Mouse (Mus musculus) limb, embryonic 12.5 days (tissue): ENCODE measurements around the gene Akap13. TPM values are rescaled to one million over a fixed set of nuclear protein-coding genes. Genes with fewer than 3 reads are reported as not detected.

ENCODE experiments used
- ATAC-seq: fragments of 200-750 bp; cut with Nextera tagmentation; 2 replicates; pipeline ENCODE4 v1.8.0; 2017; ENCODE audit warnings: low read depth, moderate TSS enrichment; ENCODE audit not compliant: insufficient number of reproducible peaks, insufficient read depth, low FRiP score, low TSS enrichment
- H3K27ac ChIP-seq: fragments of 300-500 bp; sonication (generic); 2 replicates; pipeline ENCODE4 v1.5.1; 2016; ENCODE audit warnings: mild to moderate bottlenecking, moderate library complexity
- H3K27me3 ChIP-seq: fragments of 300-500 bp; sonication (generic); 2 replicates; pipeline ENCODE4 v1.6.1; 2016; ENCODE audit warnings: mild to moderate bottlenecking, moderate library complexity
- H3K36me3 ChIP-seq: fragments of 300-500 bp; sonication (generic); 2 replicates; pipeline ENCODE4 v1.6.1; 2016; ENCODE audit warnings: mild to moderate bottlenecking, moderate library complexity
- H3K4me1 ChIP-seq: fragments of 300-500 bp; sonication (generic); replicated peaks from 2 replicates; pipeline ENCODE4 v1.6.1; 2016
- H3K4me2 ChIP-seq: fragments of 300-500 bp; sonication (generic); 2 replicates; pipeline ENCODE4 v1.6.1; 2016; ENCODE audit warnings: mild to moderate bottlenecking, moderate library complexity
- H3K4me3 ChIP-seq: fragments of 300-500 bp; sonication (generic); replicated peaks from 2 replicates; pipeline ENCODE4 v1.5.1; 2016; ENCODE audit warnings: mild to moderate bottlenecking
- H3K9ac ChIP-seq: fragments of 300-500 bp; sonication (generic); replicated peaks from 2 replicates; pipeline ENCODE4 v1.6.1; 2016; ENCODE audit warnings: mild to moderate bottlenecking, moderate library complexity
- H3K9me3 ChIP-seq: fragments of 300-500 bp; sonication (generic); 2 replicates; pipeline ENCODE4 v1.6.1; 2016; ENCODE audit warnings: mild to moderate bottlenecking, moderate library complexity
- WGBS: fragments of 180-500 bp; shearing (Covaris S2); methylation state at CpG from one replicate; pipeline ENCODE4 v1.1.7; 2016; 5-methylcytosine and 5-hydroxymethylcytosine counted together
- polyA plus RNA-seq: library from polyadenylated mRNA; unstranded; fragments of >200 nt; fragmentation: Nextera tagmentation; extraction: Ambion mirVana; gene quantifications from 2 replicates; pipeline ENCODE4 v1.2.1, GENCODE M21; 2016

Akap13 gene
- polyA plus RNA-seq, 1 experiment from 2014 or later = 44.9 TPM

GRCm38 (mm10) chr7:75584100-75584499 lies 128.8 kb downstream of the Akap13 start:
- ATAC-seq = no peak
- peaks cover 53% of the 10 kb centered on the region for H3K36me3 ChIP-seq
- no peak overlapping the region for H3K9ac ChIP-seq
- WGBS = 79% methylated on average over 2 of the region's 2 CpGs
- no peaks in the 10 kb centered on the region for H3K27me3 ChIP-seq
- H3K4me3 ChIP-seq = no peak overlapping the region
- no peak overlapping the region for H3K27ac ChIP-seq
- no peak overlapping the region for H3K4me2 ChIP-seq
- no peaks in the 10 kb centered on the region for H3K9me3 ChIP-seq
- H3K4me1 ChIP-seq = peaks cover 11% of the 10 kb centered on the region; the same call in 1 of the 2 replicates

GRCm38 (mm10) chr7:75585409-75585808 lies 130.1 kb downstream of the Akap13 start:
- no peaks in the 10 kb centered on the region for H3K27me3 ChIP-seq
- no peak overlapping the region for H3K4me2 ChIP-seq
- peaks cover 11% of the 10 kb centered on the region; the same call in 1 of the 2 replicates for H3K4me1 ChIP-seq
- 75% methylated on average over 6 of the region's 6 CpGs for WGBS
- peaks cover 53% of the 10 kb centered on the region for H3K36me3 ChIP-seq
- H3K9me3 ChIP-seq = no peaks in the 10 kb centered on the region
- no peak for ATAC-seq
- no peak overlapping the region for H3K9ac ChIP-seq
- no peak overlapping the region for H3K4me3 ChIP-seq
- no peak overlapping the region for H3K27ac ChIP-seq

DNA sequence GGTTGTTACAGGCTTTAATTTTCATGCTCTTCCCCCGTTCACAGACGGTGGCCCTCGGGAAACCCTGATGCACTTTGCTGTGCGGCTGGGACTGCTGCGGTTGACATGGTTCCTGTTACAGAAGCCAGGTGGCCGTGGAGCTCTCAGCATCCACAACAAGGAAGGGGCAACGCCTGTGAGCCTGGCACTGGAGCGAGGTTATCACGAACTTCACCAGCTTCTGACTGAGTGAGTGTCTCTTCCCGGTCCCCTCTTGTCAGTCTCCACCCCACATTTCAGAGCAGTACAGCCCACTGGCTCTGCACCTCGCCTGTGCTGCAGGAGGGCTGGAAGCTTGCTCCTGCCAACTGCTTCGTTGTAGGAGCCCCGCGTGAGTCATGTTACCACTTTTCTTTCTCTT lies 130.8 kb downstream of the Akap13 start:
- Histone ChIP-seq H3K36me3 (peaks cover 46% of the 10 kb centered on the region), H3K9me3 (no peaks in the 10 kb centered on the region), H3K4me1 (peaks cover 12% of the 10 kb centered on the region; the same call in 1 of the 2 replicates), H3K4me2 (no peak overlapping the region), H3K9ac (no peak overlapping the region), H3K27me3 (no peaks in the 10 kb centered on the region), H3K27ac (no peak overlapping the region), H3K4me3 (no peak overlapping the region)
- 82% methylated on average over 14 of the region's 14 CpGs for WGBS
- ATAC-seq = no peak

DNA sequence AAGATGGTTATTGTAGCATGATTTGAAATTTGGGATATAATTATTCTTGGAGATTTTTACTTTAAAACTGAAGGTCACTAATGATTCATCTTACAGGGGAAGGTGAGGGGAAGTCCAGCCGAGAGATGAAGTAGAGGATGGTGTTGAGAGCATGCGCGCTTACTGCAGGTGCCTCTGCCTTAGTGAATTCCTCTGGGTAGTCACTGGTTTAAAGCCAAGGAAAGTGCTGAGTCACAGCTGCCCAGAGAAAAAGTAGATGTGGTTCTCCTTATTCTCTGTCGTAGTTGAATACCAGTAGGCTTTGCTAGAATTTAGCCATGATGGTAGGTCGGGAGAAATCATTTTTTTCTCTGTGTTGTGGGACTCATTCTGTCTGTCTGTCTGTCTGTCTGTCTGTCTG lies 132.4 kb downstream of the Akap13 start:
- peaks cover 34% of the 10 kb centered on the region for H3K36me3 ChIP-seq
- no peak overlapping the region for H3K27ac ChIP-seq
- H3K4me3 ChIP-seq = no peak overlapping the region
- peaks cover 21% of the 10 kb centered on the region for H3K4me1 ChIP-seq
- no peak overlapping the region for H3K9ac ChIP-seq
- H3K27me3 ChIP-seq = no peaks in the 10 kb centered on the region
- no peak for ATAC-seq
- WGBS = 90% methylated on average over 5 of the region's 5 CpGs
- no peak overlapping the region for H3K4me2 ChIP-seq
- no peaks in the 10 kb centered on the region for H3K9me3 ChIP-seq

DNA sequence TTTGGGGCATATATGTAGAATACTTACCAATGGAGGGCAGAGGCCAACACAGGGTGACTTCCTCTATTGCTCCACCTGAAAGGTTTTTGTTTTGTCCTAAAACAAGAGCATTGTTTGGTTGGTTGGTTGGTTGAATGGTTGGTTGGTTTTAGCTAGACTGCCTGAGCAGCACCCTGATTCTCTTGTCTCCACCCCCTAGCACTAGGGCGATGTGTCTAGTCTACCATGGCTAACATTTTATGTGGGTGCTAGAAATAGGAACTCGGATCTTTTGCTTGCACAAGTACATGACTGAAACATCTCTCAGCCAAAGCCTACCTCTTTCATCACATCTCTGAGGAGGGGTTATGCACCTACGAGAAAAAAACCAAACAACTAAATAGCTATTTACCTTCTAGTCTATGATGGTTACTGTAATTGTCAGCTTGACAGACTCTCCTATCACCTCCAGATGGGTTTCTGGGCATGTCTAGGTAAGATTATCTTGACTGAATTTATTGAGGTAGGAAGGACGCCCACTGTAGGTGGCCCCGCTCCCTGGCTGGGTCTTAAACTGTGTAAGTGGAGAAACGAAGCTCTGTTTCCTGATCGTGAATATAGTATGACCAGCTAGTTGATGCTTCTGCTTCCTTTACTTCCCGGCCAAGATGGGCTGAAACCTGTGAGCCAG lies 134.1 kb downstream of the Akap13 start:
- Histone ChIP-seq H3K27me3 (no peaks in the 10 kb centered on the region), H3K9me3 (no peaks in the 10 kb centered on the region), H3K27ac (no peak overlapping the region), H3K36me3 (peaks cover 31% of the 10 kb centered on the region), H3K4me3 (no peak overlapping the region), H3K4me1 (peaks cover 24% of the 10 kb centered on the region), H3K9ac (no peak overlapping the region), H3K4me2 (no peak overlapping the region)
- 92% methylated on average over 8 of the region's 8 CpGs for WGBS
- ATAC-seq = no peak

- H3K36me3 ChIP-seq = peaks cover 26% of the 10 kb centered on the region
- H3K9ac ChIP-seq = no peak overlapping the region
- H3K9me3 ChIP-seq = no peaks in the 10 kb centered on the region
- no peak overlapping the region for H3K4me2 ChIP-seq
- WGBS = 72% methylated on average over 1 of the region's 1 CpGs
- H3K4me1 ChIP-seq = peaks cover 19% of the 10 kb centered on the region
- no peak overlapping the region for H3K27ac ChIP-seq
- no peaks in the 10 kb centered on the region for H3K27me3 ChIP-seq
- no peak overlapping the region for H3K4me3 ChIP-seq
- no peak for ATAC-seq
These were observed 136.6 kb downstream of the Akap13 start for GRCm38 (mm10) chr7:75591961-75592360.

DNA sequence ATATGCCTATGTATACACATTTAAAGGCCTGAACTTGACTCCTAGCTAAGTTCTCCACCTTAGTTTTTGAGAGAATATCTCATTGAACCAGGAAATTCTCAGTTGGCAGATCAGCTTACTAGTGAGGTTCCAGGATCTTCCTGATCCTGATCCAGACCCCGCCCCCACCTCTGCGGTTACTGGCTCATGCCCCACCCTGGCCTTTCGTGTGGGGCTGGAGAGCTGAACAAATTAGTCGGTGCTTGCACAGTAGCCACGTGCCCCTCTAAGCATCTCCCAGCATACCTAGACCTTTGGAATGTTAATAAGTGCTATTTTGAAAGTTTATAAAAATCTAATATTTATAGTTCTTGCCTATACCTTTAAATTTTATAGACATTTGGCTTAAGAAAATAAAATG lies 139.5 kb downstream of the Akap13 start:
- H3K4me1 ChIP-seq = peaks cover 19% of the 10 kb centered on the region
- ATAC-seq = no peak
- H3K4me3 ChIP-seq = no peak overlapping the region
- H3K9ac ChIP-seq = no peak overlapping the region
- 72% methylated on average over 5 of the region's 5 CpGs for WGBS
- no peak overlapping the region for H3K27ac ChIP-seq
- no peaks in the 10 kb centered on the region for H3K9me3 ChIP-seq
- H3K4me2 ChIP-seq = no peak overlapping the region
- H3K36me3 ChIP-seq = peaks cover 5% of the 10 kb centered on the region; the same call in 1 of the 2 replicates
- H3K27me3 ChIP-seq = no peaks in the 10 kb centered on the region

- no peak for ATAC-seq
- H3K4me1 ChIP-seq = peaks cover 19% of the 10 kb centered on the region
These were observed 139.9 kb downstream of the Akap13 start for GRCm38 (mm10) chr7:75595268-75595667.

DNA sequence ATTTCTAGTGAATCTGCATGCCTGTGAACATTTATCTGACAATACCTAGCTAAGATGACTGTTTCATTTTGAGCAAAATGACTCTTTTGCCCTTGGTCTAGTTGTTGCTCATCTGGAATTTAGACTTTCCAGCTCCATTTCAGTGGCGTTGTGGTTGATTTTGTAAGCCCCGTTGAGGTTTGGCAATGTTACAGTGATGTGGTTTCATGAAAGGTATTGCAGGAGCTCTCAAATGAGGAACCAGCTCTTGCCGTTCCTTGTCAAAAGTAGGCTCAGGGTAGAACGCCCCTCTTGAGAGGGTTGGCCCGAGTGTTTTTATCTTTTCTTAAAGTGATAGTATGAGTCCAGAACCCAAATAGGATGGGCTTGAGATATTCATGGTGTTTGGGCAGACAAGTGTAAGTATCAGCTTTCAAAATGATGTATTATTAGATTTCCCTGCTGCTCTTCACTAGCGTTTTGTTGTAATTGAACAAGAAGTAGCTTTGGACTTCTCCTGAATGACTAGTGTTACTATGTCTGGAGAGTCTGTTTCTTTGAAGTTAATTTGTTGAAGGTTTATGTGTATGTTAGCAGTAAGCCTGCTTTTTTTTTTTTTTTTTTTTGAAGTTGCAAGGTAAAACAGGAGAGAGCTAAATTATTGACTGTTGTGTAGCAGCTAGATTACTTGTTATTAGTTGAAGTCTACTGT lies 140.9 kb downstream of the Akap13 start:
- Histone ChIP-seq H3K4me2 (no peak overlapping the region), H3K27ac (no peak overlapping the region), H3K9ac (no peak overlapping the region), H3K27me3 (no peaks in the 10 kb centered on the region), H3K4me1 (peaks cover 17% of the 10 kb centered on the region), H3K36me3 (0 out of 2 replicates have a peak, but pooled peaks cover 3% of the 10 kb centered on the region), H3K4me3 (no peak overlapping the region), H3K9me3 (no peaks in the 10 kb centered on the region)
- whole genome bisulfite sequencing = 73% methylated on average over 6 of the region's 6 CpGs
- no peak for ATAC-seq

More at GRCm38 (mm10) chr7:75595268-75595667, 139.9 kb downstream of the Akap13 start:
- H3K36me3 ChIP-seq = 0 out of 2 replicates have a peak, but pooled peaks cover 3% of the 10 kb centered on the region
- no peaks in the 10 kb centered on the region for H3K9me3 ChIP-seq
- H3K9ac ChIP-seq = no peak overlapping the region
- no peak overlapping the region for H3K4me3 ChIP-seq
- H3K27me3 ChIP-seq = no peaks in the 10 kb centered on the region
- H3K4me2 ChIP-seq = no peak overlapping the region
- no peak overlapping the region for H3K27ac ChIP-seq

DNA sequence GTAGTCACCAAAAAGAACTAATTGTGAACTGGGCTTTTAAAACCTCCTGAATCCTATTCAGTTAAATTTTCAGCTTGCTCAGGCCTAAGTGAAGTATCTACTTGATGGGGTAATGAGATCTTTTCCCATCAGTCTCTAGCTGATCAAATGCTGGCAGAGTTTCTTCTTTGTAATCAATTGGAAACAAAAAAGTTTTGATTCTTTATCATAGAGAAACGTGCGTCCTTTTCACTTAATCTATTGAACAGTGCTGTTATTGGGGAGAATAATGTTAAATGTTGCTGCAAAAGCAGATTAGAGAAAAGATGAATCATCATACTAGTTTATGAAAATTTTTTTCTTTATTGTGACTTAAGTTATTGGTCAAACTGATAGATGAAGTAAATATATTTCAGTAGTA lies 142.5 kb downstream of the Akap13 start:
- no peak for ATAC-seq
- Histone ChIP-seq H3K27ac (no peak overlapping the region), H3K27me3 (no peaks in the 10 kb centered on the region), H3K4me3 (no peak overlapping the region), H3K4me2 (no peak overlapping the region), H3K36me3 (0 out of 2 replicates have a peak, but pooled peaks cover 3% of the 10 kb centered on the region), H3K9me3 (no peaks in the 10 kb centered on the region), H3K9ac (no peak overlapping the region), H3K4me1 (peaks cover 8% of the 10 kb centered on the region)
- WGBS = 88% methylated on average over 2 of the region's 2 CpGs

- H3K9me3 ChIP-seq = no peaks in the 10 kb centered on the region
- H3K4me3 ChIP-seq = no peak overlapping the region
- H3K4me2 ChIP-seq = no peak overlapping the region
- peaks cover 15% of the 10 kb centered on the region; the same call in 1 of the 2 replicates for H3K36me3 ChIP-seq
- no peak for ATAC-seq
- WGBS = 90% methylated on average over 6 of the region's 6 CpGs
- H3K4me1 ChIP-seq = peaks cover 4% of the 10 kb centered on the region
- H3K27ac ChIP-seq = no peak overlapping the region
- no peak overlapping the region for H3K9ac ChIP-seq
- no peaks in the 10 kb centered on the region for H3K27me3 ChIP-seq
These were observed 145.2 kb downstream of the Akap13 start for GRCm38 (mm10) chr7:75600360-75601075.
